Mouse (Mus musculus) right cerebral cortex, postnatal 25 days (tissue): ENCODE results near the gene Grap2.
"Not testable (repeated sequence)": the region's sequence is repeated elsewhere in the genome, so short reads cannot be mapped to it uniquely, and the experiment has no call there.

Source experiments
- DNase-seq: peaks from one replicate; pipeline ENCODE4 v3.0.0; 2022

The Grap2 gene

DNA sequence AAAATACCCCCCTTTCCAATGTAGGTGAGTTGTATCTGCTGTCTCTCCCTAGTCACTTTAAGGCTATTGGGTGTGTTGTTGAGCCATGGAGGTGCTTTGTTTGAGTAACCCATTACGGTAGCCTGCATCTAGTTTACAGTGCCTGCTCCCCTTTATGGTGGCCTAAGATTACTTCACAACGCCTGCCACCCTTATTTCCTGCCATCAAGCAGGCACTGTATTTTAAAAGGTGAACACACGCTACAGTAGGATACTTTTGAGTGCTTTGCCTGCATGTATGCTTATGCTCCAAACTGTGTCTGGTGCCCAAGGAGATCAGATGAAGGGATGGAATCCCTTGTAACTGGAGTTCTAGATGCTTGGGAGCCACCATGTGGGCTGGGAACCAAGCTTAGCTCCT, 5.3 kb upstream of the Grap2 start:
- DNase-seq, result no peak

DNA sequence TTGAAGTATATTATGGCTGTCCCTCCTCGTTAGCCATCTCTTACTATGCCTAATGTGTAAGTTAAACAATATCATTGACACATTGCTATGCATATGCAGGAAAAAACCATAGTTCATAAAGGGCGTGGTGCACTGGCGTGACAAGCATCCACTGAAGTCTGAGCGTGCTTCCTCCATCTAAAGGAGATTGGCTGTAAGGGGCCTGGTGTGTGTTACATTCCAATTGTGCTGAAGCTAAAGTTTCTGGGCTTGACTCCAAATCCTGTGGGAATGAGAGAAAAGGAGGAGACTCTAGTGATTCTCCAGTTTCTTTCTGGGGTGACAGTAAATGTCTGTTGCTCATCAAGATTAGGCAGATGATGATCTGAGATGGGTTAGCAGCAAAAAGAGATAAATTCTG, 4.7 kb upstream of the Grap2 start:
- DNase-seq, result no peak

DNA sequence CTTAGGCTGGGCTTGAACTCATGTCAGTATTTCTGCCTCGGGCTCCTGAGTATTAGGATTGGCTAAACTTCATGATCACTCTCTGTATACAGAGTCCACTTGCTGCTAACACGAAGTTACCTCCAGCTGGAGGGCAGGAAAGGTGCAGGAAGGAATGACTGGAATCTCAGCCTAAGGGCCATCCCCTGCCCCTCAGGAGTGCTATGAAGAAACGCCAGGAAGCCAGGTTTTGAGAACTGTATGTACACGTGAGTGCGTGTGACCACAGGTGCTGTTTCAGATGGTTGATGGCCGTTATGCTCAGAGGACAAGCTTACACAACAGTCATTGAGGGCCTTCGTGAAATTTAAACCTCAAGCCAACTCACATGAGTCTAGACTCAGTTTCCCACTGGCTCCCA, 3.2 kb upstream of the Grap2 start:
- DNase-seq, result no peak

DNA sequence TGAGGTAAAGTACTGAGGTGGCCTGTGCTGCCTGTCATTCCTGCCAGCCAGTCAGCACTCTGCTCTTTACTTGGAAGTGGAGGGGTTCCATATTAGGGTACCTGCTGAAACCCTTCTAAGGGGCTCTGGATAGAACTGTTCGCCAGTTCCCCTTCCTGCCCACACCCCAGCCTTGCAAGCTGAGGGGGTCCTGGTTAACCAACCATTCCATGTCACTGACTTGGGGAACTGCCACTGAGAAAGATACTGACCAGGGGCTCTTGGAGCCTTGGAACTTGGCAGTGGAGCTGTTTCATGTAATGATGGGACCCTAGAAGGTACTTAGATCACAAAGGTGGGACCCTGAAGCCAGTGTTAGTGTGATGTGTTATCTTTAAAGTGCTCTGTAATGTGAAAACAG, 2.2 kb upstream of the Grap2 start:
- no peak for DNase-seq

DNA sequence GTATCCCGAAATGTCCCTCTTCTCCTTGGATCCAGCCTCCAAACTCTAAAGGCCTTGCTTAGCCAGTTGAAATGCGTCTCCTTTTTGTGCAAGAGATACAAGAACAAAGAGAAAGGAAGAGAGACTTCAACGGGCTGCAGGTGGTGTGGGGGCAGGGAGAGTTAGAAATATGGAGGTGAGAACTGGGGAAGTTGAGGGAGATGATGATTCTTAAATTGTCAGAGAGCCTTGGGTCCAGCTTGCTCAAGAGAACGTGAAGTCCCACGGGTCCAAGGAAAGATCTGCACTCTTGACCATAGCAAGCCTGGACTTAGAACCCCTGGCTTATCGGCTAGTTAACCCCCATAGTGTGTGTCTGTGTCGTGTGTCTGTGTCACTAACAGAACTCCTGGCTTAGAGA, 783 bp upstream of the Grap2 start:
- DNase-seq, result no peak

DNA sequence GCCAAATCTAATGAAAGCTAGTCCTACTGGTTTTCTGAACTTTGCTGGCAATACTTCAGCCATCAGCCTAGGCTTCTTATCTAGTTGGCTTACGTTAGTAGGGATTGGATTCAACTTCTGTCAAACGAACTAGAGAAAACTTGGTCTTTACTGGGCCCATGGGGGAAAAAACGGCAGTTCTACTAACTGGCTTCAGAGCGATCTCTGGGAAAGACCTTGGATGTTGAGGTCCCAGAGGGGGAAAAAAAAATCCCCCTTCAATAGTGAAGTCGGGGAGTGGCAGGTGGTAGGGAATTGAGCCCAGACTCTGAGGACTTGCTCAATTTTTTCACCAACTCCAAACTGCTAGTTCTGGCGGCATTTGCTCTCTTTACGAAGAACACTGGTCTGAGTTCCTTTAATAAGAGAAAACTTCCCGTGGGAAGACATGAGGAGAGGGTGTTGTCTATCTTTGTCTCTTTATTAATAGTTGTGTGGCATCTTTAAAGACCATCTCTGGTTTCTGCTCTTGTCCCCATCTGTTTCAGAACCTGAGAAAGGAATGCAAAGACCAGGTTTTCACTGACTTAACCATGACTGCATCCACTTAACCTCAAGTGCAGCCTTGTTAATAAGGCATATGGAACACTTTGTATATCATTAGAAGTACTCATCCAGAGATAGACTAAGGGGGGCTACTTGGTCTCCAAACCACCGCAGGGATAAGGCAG, 572 bp downstream of the Grap2 start:
- DNase-seq, result no peak

DNA sequence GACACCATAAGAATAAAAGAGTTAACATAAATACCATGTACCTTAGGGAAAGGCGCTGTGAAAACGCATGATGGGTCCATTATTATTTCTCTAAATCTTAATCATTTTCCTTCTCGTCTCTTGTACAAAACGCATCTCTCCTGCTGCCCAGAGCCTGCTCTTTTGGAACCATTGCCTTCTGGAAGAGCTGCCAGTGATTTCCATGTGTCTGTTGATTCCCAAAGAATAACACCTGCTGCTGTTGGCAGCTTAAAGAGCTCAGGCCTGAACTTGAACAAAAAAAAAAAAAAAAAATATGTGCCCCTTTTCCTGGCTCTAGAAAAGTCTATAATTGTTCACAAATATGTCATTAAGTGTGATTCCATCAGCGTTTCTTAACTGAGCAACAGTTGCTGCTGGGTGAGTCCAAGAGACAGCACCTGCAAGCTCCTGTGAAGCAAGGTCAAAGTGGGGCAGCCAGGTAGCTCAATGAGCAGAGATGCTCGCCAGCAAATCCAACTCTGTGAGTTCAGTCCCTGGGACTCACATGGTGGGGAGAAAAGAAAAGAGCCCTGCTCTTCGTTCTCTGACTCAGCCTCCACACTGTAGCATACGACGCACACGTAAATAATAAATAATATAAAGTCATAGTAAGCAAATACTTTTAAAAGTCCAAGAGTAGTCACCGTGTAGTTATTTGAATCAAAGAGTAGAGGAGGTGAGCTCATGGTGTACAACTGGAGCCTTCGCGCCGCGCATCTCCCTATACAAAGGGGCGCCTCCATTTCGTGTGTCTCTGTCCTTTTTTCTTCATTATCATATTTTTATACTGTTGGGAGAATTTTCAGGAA, 2.0 kb downstream of the Grap2 start:
- DNase-seq, result no peak

DNA sequence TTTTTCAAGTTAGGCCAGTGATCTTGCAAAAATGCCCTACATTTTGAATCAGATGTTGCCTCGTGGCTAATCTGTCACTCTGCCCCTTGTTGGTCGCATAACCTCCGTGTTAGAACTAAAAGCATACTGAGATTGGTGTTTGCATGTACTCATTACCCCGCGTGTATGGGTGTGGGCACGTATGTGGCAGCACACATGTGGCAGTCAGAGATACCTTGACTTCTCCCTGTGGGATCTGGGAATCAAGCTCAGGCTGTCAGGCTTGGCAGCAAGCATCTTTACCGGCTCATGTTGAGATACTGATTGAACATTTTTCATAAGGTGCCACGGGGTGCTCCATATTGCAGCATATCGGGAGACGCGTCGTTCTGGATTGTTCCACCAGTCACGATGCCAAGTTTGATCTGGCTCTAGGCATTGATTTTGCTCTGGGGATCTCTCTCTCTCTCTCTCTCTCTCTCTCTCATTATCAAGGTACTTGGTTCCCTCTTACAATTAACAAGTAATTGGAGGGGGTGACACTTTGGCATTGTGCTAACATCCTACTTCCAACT, 3.5 kb downstream of the Grap2 start:
- DNase-seq, result no peak

DNA sequence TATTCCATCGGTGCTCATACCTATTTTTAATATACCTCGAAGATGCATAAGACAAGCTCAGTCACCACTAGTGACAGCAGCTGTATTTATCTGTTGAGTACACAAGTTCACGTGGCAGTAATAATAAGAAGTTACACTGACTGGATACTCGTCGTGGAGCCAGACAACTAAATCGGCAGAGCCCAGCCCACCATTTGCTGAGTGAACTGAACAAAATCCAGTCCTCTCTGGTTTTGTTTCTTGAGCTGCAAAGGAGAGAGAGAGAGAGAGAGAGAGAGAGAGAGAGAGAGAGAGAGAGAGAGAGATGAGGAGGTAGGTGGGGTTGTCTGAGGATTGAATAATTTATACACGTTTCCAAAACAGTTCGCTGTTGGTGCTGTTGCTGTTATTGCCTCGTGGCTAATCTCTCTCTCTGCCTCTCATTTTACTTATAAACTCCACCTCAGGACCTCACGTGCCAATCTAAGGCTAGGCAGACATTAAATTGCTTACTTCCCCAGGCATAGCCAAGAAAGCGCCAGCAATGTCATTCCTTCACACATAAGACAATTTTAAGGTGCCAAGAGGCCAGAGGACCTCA, 4.1 kb downstream of the Grap2 start:
- DNase-seq, result no peak

DNA sequence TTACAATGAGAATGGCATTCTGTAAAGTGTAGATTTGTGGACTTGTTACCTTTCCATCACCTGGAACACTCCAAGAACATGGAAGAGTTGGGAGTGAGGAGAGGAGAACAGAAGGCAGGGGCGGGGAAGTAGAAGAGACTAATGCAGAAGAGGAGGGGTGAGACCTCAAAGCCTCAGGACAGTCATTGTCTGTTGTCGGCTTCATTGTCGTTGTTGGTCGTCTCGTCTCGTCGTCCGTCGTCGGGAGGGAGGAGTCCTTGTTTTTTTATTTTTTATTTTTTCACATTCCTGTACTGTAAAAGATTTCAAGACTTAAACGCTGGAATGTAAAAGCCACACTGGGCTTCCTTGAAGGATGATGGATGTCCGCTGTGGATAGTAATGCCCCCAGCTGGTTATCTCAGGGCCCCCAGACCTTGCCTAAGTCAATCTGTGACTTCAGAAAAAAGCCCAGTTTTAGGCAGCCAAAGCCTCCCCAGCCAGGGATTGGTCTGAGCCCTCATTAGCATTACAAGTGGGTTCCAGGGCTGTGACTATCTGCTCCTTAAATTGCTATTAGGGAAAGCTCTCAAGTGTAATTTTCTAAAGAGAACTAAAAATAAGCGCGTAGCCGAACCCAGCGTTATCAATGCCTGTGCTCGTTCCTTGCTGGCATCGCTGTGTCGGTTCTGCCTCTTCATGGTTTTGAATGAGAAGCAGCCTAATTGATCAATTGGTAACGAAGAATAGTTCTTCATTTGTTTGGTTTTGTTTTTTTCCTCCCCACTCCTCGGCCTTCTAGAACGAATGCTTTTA, 5.0 kb downstream of the Grap2 start:
- no peak for DNase-seq

DNA sequence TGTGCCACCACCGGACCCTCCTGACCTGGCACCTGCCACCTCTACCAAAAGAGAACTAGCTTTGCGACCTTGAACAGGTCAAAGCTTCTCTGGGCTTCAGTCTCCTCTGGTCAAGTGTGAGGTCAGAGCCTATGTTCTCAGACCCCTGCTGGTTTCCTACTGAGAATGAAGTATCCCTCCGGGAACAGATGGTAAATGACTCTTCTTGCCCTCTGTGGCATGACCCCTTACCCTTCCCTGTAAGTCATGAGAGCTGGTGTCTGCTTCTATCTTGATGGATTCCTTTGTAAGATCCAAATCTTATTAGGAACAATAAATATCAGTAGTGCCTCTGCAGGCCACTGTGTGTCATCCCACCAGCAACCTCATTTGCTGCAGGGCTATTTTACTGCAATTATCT, 6.7 kb downstream of the Grap2 start:
- no peak for DNase-seq

DNA sequence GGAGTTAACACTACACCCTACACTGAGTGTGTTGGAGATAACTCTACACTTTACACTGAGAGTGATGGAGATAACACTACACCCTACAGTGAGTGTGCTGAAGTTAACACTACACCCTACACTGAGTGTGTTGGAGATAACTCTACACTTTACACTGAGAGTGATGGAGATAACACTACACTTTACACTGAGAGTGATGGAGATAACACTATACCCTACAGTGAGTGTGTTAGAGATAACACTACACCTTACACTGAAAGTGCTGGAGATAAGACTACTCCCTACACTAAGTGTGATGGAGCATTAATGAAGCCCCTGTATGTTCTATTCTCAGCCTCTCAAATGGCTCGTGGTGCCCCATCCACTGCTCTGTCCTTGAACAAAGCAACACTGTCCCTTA, 8.2 kb downstream of the Grap2 start:
- DNase-seq, result not testable (repeated sequence)

DNA sequence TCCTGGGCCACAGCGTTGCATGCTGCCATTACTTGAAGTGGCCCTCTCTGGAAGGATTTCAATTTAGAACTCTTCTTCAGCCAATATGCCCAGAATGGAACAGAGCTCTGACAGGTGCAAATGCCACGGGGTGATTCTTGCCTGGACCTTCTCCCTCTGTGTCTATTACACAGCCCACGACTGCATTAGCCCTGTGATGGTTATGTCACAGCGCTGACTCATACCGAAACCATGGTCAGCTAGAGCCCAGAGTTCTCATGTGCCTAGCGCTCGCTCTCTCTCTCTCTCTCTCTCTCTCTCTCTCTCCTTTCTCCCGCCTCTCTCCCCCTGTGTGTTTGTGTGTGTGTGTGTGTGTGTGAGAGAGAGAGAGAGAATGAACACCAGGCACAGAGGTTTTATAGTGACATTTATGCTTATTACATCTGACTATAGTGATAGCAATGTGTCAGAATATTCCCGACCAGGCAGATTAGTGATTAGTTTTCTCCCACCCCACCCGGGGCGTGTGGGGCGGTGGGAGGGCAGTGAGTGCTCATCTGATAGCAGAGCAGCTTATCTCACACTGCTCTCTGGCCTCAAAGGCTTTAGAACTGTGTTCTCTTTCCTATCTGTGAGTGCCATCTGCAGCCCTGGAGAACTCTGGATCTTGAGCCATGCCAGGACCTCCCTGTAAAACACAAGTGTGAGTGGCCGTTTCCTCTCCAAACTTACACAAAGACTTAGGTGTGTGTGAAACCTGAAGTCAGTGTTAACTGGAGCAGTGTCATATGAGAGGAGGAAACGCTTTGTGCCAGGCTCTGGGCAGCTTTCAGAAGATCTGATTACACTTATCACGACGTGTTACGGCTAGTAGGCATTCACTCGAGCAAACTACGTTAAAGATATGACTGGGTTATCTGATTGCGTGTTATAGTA, 10.4 kb downstream of the Grap2 start:
- DNase-seq, result no peak

DNA sequence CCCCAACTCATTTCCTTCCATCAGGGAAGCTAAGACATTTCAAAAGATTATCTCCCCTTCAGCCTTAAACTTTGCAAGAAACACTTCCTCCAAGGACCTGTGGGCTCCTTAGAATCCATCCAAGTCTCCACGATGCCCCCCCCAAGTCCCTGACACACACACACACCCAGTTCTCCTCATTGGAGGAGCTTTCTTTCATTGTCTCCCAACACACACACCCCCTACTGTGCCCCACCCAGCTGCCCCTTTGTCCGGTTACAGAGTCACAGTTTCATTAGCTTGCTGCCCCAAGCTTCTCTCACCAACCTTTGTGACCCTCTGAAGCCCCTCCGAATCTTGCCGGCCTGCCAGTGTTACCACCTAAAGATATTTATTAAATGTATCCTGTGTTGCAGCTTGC, 13.9 kb downstream of the Grap2 start:
- no peak for DNase-seq

DNA sequence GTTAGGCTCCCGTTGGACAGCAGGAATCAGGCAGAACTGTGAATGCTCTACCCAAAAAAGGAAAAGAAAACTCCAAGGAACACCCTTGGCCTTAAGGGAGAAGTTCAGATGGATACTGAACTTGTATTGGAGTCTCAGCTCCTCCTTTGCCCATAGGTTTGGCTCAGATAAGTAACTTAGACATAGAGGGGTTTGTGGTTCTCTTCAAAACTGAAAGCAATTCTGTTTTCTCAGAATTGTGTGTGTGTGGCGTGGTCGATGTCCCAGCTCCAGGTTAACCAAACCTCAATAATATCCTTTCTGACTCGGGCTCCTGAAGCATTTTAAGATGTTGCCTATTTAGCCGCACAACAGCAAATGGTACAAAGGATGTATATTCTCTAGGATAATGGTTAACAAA, 18.2 kb downstream of the Grap2 start:
- no peak for DNase-seq

DNA sequence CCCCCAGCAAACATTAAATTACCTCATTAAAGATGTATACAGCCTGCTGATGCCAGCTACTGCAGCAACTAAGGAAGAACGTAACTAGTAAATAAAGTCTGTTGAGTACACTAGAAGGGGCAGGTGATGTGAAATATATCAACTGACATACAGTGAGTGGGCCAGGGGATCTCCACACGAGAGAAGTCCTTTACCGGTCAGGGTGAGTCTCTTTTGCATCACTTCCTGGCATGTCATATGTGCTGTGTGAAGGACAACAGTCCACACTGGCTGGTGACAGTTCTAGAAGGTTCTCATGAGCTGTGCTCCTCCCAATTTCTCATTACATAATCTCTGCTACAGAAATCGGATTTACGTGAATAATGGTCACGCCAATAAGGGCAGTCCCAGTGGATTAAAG, 20.3 kb downstream of the Grap2 start:
- DNase-seq, result no peak

DNA sequence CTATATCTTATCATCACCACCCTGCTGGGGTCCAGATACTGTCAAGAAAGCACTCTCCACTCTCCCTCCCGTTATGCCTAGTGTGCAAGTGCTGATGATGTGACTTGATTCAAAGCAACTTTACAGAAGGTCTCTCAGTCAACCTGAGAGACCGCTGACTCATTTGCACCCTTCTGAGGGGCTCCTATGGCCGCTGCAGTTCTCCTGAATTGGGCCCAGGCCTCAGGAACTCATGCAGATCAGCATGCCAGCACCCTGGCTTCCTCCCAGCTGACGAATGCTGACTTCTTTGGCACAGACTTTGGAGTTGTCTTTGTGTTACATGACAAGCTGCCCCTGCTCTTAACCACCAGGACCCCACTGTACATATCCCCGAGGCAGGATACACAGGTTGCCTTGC, 21.5 kb downstream of the Grap2 start:
- DNase-seq, result no peak

DNA sequence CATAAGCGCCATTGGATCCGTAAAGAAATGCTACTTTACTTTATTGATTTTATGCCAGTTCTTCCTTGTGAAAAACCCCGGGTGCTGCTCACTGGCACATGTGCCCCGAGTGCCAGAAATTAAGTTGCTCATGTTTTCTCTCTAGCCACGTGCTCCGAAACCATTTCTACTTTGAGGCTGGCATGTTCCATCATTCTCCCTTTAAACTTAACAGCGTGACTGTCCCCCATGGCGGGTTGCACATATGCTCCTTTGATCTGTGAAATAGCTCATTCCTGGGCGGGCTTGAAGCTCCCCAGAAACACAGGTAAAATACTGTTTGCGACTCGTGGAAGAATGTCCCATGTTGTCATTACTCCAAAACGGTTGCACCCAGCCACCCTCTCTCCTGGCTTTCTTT, 26.4 kb downstream of the Grap2 start:
- DNase-seq, result no peak

DNA sequence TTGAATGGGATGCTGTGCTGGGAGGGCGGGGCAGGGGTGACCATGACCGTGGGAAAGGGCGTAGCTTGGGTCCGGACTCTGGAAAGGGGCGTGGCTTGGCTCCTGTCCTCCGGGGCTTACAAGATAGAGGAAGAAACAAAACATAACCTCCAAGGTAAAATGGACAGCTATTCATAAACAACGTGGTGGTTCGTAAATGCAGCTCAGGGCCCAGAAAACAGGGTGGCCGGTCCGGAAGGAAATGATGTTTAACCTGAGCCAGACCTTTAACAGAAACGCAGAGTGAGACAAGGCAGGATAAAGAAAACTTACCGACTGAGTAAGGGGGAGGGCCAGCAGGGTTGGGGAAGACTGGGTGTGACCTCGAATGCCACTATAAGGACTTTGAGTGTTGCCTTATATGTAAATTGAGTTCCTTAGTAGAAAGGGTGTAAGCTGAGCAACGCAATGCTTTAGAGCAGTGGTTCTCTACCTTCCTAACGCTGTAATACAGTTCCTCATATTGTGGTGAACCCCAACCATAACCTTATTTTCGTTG, 26.9 kb downstream of the Grap2 start:
- no peak for DNase-seq

DNA sequence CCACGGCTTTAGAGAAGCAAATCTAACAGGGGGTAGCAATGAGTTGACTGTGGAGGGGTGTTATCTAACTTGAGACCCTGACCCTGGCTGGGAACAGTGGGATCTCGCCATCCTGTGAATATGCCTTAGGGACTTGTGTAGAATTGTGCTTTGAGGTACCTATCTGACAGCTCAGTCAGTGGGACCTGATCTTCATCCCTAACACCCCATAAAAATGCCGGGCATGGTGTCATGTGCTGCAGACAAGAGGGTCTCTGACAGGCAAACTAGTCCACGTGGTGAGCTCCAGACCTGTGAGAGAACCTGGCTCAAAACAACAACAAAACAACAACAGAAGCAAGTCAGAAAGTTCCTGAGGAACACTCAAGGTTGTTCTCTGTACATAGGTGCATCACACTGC, 27.4 kb downstream of the Grap2 start:
- no peak for DNase-seq

DNA sequence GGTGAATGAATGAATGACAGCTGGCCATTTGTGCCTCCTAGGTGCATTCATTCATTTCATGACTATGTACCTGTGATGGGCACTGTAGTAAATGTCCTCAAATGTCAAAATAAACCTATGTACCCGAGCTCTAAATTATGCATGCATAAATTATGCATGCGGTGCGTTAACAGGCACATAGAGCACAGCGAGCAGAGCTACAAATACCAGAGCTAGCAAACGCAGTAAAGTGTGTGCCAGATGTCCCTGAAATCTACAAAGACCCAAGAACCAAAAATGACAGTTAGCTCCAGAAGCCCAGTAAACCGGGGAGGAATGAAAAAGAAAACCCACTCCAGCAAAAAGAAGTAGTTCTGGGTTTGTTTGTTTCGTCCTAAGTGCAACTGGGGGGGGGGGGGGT, 29.1 kb downstream of the Grap2 start:
- no peak for DNase-seq

DNA sequence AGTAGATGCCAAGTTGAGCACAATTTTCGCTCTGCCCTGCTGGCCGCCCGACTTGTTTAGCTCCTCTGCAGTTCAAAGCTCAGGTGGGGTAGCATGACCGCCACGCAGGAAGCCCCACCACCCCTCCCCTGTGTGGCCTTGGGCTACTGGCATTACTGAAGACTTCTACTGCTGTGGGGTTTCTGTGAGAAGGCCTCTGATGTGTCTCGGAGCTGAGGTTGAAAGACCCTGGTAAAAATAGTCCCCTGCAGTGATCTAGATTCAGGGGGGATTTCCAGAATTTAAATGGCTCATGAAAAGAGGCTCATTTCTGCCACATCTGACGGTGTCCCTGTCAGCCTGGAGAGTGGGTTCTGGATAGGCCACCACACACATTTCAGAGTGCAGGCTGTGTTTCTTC, 30.1 kb downstream of the Grap2 start:
- DNase-seq, result no peak
